17 mouse cellular contexts compared by ENCODE assay signal in the genomic region with DNA sequence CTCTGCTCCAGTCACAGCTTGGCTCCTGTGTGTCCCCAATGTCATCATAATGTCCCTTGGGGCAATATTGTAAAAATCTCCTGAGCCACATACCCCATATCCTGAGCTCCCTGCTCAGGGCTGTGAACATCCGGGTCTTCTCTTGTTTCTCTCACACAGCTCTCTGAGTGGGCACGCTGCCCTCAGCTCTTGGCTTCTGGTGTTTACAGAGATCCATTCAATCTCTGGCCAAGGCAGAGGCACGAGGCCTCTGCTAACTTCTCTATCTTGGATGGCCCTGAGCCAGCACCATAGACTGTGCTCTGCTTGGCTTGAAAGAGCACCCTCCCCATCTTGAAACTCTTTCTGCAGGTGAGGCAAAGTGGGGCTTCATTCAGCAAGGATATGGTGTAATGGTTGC.
DNase-seq lines count a peak whose midpoint lies in the region; TF ChIP-seq lines count a peak whose summit lies in the region.
"Had no signal": no experiment of that assay in that cellular context is flagged by ENCODE, and none has a peak within 500 bp of the region (broad histone marks: within the 10 kb centered on the region; RNA-seq: fewer than 3 reads in every experiment).

No protein-coding gene starts in this region.

- no peak for TF ChIP-seq POLR2A in cerebellum, adult 2 months (IDR thresholded peaks at IDR 0.05; ENCODE audit: borderline replicate concordance, insufficient read depth, low read length)

- no peaks in the 10 kb centered on the region for H3K36me3 ChIP-seq in heart, embryonic 10.5 days
- H3K36me3 ChIP-seq: embryonic facial prominence, embryonic 10.5 days; forebrain, embryonic 12.5 days; liver, embryonic 15.5 days; midbrain, embryonic 12.5 days; neural tube, embryonic 13.5 days; stomach, embryonic 15.5 days had no signal

- WGBS in cerebellum, adult 2 months = 10% methylated on average over 3 of the region's 3 CpGs
- 71% methylated on average over 3 of the region's 3 CpGs for WGBS in heart, embryonic 10.5 days

- peak; percentile 36 to 64 for DNase-seq in cerebellum, postnatal 14 days
- DNase-seq in cerebellum, adult 2 months = no peak
- peak; percentile 22 to 25 for DNase-seq in heart, postnatal 10 days
- DNase-seq in heart, embryonic 10.5 days (ENCODE audit: low spot score) = no peak
- peak; percentile 18 for DNase-seq in ovary, postnatal 36 days (ENCODE audit: low spot score)
- no peak for DNase-seq in ovary, postnatal 14 days (ENCODE audit: low spot score)
- no peak for DNase-seq in embryo, embryonic 10.5 days (ENCODE audit: low spot score)
- DNase-seq: gastrocnemius, postnatal 14 days; kidney, adult 11 months; lung, postnatal 10 days; right cerebral cortex, postnatal 25 days had no signal

- no peak overlapping the region for H3K4me3 ChIP-seq in cerebellum, adult 2 months (replicated peaks; ENCODE audit: insufficient read depth, low read depth, low read length)
- no peak overlapping the region for H3K4me3 ChIP-seq in heart, embryonic 10.5 days
- H3K4me3 ChIP-seq: embryonic facial prominence, embryonic 10.5 days; forebrain, embryonic 12.5 days; liver, embryonic 15.5 days; midbrain, embryonic 12.5 days; neural tube, embryonic 13.5 days; stomach, embryonic 15.5 days had no signal

- intact Hi-C loops in heart, postnatal 10 days (cut with DNase I) = no loop called here

- H3K27me3 ChIP-seq in cerebellum, adult 2 months (ENCODE audit: control insufficient read depth, insufficient read depth, low read length) = no peaks in the 10 kb centered on the region
- H3K27me3 ChIP-seq in heart, embryonic 10.5 days (ENCODE audit: insufficient read depth, poor library complexity, severe bottlenecking) = peaks cover 9% of the 10 kb centered on the region; the same call in 1 of the 2 replicates
- H3K27me3 ChIP-seq: liver, embryonic 15.5 days; midbrain, embryonic 12.5 days; neural tube, embryonic 13.5 days; stomach, embryonic 15.5 days had no signal

- H3K4me1 ChIP-seq in cerebellum, adult 2 months (ENCODE audit: control insufficient read depth, insufficient read depth, low read length) = no peaks in the 10 kb centered on the region
- no peaks in the 10 kb centered on the region for H3K4me1 ChIP-seq in heart, embryonic 10.5 days
- H3K4me1 ChIP-seq: liver, embryonic 15.5 days; stomach, embryonic 15.5 days had no signal

- H3K27ac ChIP-seq in cerebellum, adult 2 months (ENCODE audit: insufficient read depth, low read length) = no peak overlapping the region
- H3K27ac ChIP-seq in heart, embryonic 10.5 days = no peak overlapping the region
- H3K27ac ChIP-seq: embryonic facial prominence, embryonic 10.5 days; forebrain, embryonic 12.5 days; liver, embryonic 15.5 days; midbrain, embryonic 12.5 days; neural tube, embryonic 13.5 days; stomach, embryonic 15.5 days had no signal

- TF ChIP-seq CTCF in cerebellum, adult 2 months (IDR thresholded peaks at IDR 0.05; ENCODE audit: borderline replicate concordance, insufficient read depth, low read depth, low read length) = no peak

- no peaks in the 10 kb centered on the region for H3K9me3 ChIP-seq in heart, embryonic 10.5 days
- H3K9me3 ChIP-seq: liver, embryonic 15.5 days; stomach, embryonic 15.5 days had no signal

Comparison
In these comparisons a context has a peak if more than half of its experiments do, and no peak if none do; other contexts are left out.
1. DNase-seq: peak in cerebellum, postnatal 14 days (2 of 2), heart, postnatal 10 days (2 of 2) and ovary, postnatal 36 days (single experiment); none in cerebellum, adult 2 months (0 of 2), heart, embryonic 10.5 days (single experiment), ovary, postnatal 14 days (single experiment) and embryo, embryonic 10.5 days (single experiment).